Mouse (Mus musculus): ENCODE measurements around the gene Slc24a3. TPM values are rescaled to one million over a fixed set of nuclear protein-coding genes. Genes with fewer than 3 reads are reported as not detected.

The Slc24a3 gene
- polyA plus RNA-seq, 2 experiments: 0.58 TPM

- Histone ChIP-seq H3K36me3 (replicated peaks; ENCODE audit: control insufficient read depth, insufficient read depth, low read depth) (no peaks in the 10 kb centered on the region), H3K4me3 (ENCODE audit: insufficient read depth in 1 of 2, low read depth in 2 of 2, low read length in 2 of 2) (no peak overlapping the region), H3K4me1 (replicated peaks; ENCODE audit: control insufficient read depth in 2 of 2, insufficient read depth in 2 of 2, low read length in 1 of 2) (no peaks in the 10 kb centered on the region), H3K9me3 (ENCODE audit: control insufficient read depth, low read length) (no peaks in the 10 kb centered on the region), H3K9ac (replicated peaks) (no peak overlapping the region), H3K27me3 (ENCODE audit: control insufficient read depth, insufficient read depth, low read length) (no peaks in the 10 kb centered on the region), H3K27ac (no peak overlapping the region), H3K4me2 (ENCODE audit: low read depth) (no peak overlapping the region)
- ATAC-seq (ENCODE audit: insufficient read depth) (no peak), DNase-seq (ENCODE audit: low read depth in 3 of 3, low spot score in 3 of 3) (no peak)
- 55% methylated on average over 1 of the region's 1 CpGs for WGBS (ENCODE audit: insufficient replicate concordance)
- TF ChIP-seq CTCF (IDR thresholded peaks at IDR 0.05; ENCODE audit: low read depth): no peak
- no peak for TF ChIP-seq EP300 (IDR thresholded peaks at IDR 0.05; ENCODE audit: low read depth)
Observed at GRCm38 (mm10) chr2:145288501-145288900, 120.9 kb downstream of the Slc24a3 start.

- no peaks in the 10 kb centered on the region for H3K9me3 ChIP-seq (ENCODE audit: control insufficient read depth, low read length)
- WGBS (ENCODE audit: insufficient replicate concordance): 9% methylated on average over 2 of the region's 2 CpGs
- H3K4me2 ChIP-seq (ENCODE audit: low read depth): no peak overlapping the region
- ATAC-seq (ENCODE audit: insufficient read depth): no peak
- no peak for DNase-seq (ENCODE audit: low read depth in 3 of 3, low spot score in 3 of 3)
- no peaks in the 10 kb centered on the region for H3K27me3 ChIP-seq (ENCODE audit: control insufficient read depth, insufficient read depth, low read length)
- H3K27ac ChIP-seq: no peak overlapping the region
- TF ChIP-seq CTCF (IDR thresholded peaks at IDR 0.05; ENCODE audit: low read depth) (peak; percentile 31; the same call in 1 of the 2 replicates), EP300 (IDR thresholded peaks at IDR 0.05; ENCODE audit: low read depth) (no peak)
- H3K9ac ChIP-seq (replicated peaks): no peak overlapping the region
- H3K36me3 ChIP-seq (replicated peaks; ENCODE audit: control insufficient read depth, insufficient read depth, low read depth): no peaks in the 10 kb centered on the region
- H3K4me1 ChIP-seq (replicated peaks; ENCODE audit: control insufficient read depth in 2 of 2, insufficient read depth in 2 of 2, low read length in 1 of 2): no peaks in the 10 kb centered on the region
- no peak overlapping the region for H3K4me3 ChIP-seq (ENCODE audit: insufficient read depth in 1 of 2, low read depth in 2 of 2, low read length in 2 of 2)
Observed at GRCm38 (mm10) chr2:145291473-145291872, 123.9 kb downstream of the Slc24a3 start.

- no peaks in the 10 kb centered on the region for H3K27me3 ChIP-seq (ENCODE audit: control insufficient read depth, insufficient read depth, low read length)
- no peaks in the 10 kb centered on the region for H3K36me3 ChIP-seq (replicated peaks; ENCODE audit: control insufficient read depth, insufficient read depth, low read depth)
- no peak overlapping the region for H3K9ac ChIP-seq (replicated peaks)
- no peak overlapping the region for H3K27ac ChIP-seq
- no peak for DNase-seq (ENCODE audit: low read depth in 3 of 3, low spot score in 3 of 3)
- ATAC-seq (ENCODE audit: insufficient read depth): no peak
- 81% methylated on average over 1 of the region's 1 CpGs for WGBS (ENCODE audit: insufficient replicate concordance)
- H3K9me3 ChIP-seq (ENCODE audit: control insufficient read depth, low read length): no peaks in the 10 kb centered on the region
- H3K4me1 ChIP-seq (replicated peaks; ENCODE audit: control insufficient read depth in 2 of 2, insufficient read depth in 2 of 2, low read length in 1 of 2): no peaks in the 10 kb centered on the region
- TF ChIP-seq EP300 (IDR thresholded peaks at IDR 0.05; ENCODE audit: low read depth) (no peak), CTCF (IDR thresholded peaks at IDR 0.05; ENCODE audit: low read depth) (no peak)
- H3K4me2 ChIP-seq (ENCODE audit: low read depth): no peak overlapping the region
- no peak overlapping the region for H3K4me3 ChIP-seq (ENCODE audit: insufficient read depth in 1 of 2, low read depth in 2 of 2, low read length in 2 of 2)
Observed at GRCm38 (mm10) chr2:145292196-145292595, 124.6 kb downstream of the Slc24a3 start.

GRCm38 (mm10) chr2:145292816-145293215, 125.3 kb downstream of the Slc24a3 start:
- DNase-seq (ENCODE audit: low read depth in 3 of 3, low spot score in 3 of 3) (no peak), ATAC-seq (ENCODE audit: insufficient read depth) (no peak)
- whole genome bisulfite sequencing (ENCODE audit: insufficient replicate concordance): 36% methylated on average over 1 of the region's 1 CpGs
- Histone ChIP-seq H3K4me2 (ENCODE audit: low read depth) (no peak overlapping the region), H3K36me3 (replicated peaks; ENCODE audit: control insufficient read depth, insufficient read depth, low read depth) (no peaks in the 10 kb centered on the region), H3K27ac (no peak overlapping the region), H3K4me3 (ENCODE audit: insufficient read depth in 1 of 2, low read depth in 2 of 2, low read length in 2 of 2) (no peak overlapping the region), H3K27me3 (ENCODE audit: control insufficient read depth, insufficient read depth, low read length) (no peaks in the 10 kb centered on the region), H3K9me3 (ENCODE audit: control insufficient read depth, low read length) (no peaks in the 10 kb centered on the region), H3K4me1 (replicated peaks; ENCODE audit: control insufficient read depth in 2 of 2, insufficient read depth in 2 of 2, low read length in 1 of 2) (no peaks in the 10 kb centered on the region), H3K9ac (replicated peaks) (no peak overlapping the region)
- TF ChIP-seq CTCF (IDR thresholded peaks at IDR 0.05; ENCODE audit: low read depth): no peak
- TF ChIP-seq EP300 (IDR thresholded peaks at IDR 0.05; ENCODE audit: low read depth): no peak

GRCm38 (mm10) chr2:145296906-145297305, 129.4 kb downstream of the Slc24a3 start:
- no peaks in the 10 kb centered on the region for H3K9me3 ChIP-seq (ENCODE audit: control insufficient read depth, low read length)
- no peak for TF ChIP-seq EP300 (IDR thresholded peaks at IDR 0.05; ENCODE audit: low read depth)
- no peak for TF ChIP-seq CTCF (IDR thresholded peaks at IDR 0.05; ENCODE audit: low read depth)
- peaks cover 0 to 8% of the 10 kb centered on the region in 2 experiments; a peak in 2 of 4 replicates for H3K4me1 ChIP-seq (replicated peaks; ENCODE audit: control insufficient read depth in 2 of 2, insufficient read depth in 2 of 2, low read length in 1 of 2)
- DNase-seq (ENCODE audit: low read depth in 3 of 3, low spot score in 3 of 3): no peak
- H3K4me3 ChIP-seq (ENCODE audit: insufficient read depth in 1 of 2, low read depth in 2 of 2, low read length in 2 of 2): no peak overlapping the region
- H3K27ac ChIP-seq: no peak overlapping the region
- 55% methylated on average over 1 of the region's 1 CpGs for WGBS (ENCODE audit: insufficient replicate concordance)
- H3K27me3 ChIP-seq (ENCODE audit: control insufficient read depth, insufficient read depth, low read length): no peaks in the 10 kb centered on the region
- H3K4me2 ChIP-seq (ENCODE audit: low read depth): no peak overlapping the region
- ATAC-seq (ENCODE audit: insufficient read depth): no peak
- H3K9ac ChIP-seq (replicated peaks): no peak overlapping the region
- H3K36me3 ChIP-seq (replicated peaks; ENCODE audit: control insufficient read depth, insufficient read depth, low read depth): no peaks in the 10 kb centered on the region

Measured in liver, embryonic 14.5 days (tissue).